Mouse (Mus musculus): ENCODE results near the gene Pcyox1.

The Pcyox1 gene

DNA sequence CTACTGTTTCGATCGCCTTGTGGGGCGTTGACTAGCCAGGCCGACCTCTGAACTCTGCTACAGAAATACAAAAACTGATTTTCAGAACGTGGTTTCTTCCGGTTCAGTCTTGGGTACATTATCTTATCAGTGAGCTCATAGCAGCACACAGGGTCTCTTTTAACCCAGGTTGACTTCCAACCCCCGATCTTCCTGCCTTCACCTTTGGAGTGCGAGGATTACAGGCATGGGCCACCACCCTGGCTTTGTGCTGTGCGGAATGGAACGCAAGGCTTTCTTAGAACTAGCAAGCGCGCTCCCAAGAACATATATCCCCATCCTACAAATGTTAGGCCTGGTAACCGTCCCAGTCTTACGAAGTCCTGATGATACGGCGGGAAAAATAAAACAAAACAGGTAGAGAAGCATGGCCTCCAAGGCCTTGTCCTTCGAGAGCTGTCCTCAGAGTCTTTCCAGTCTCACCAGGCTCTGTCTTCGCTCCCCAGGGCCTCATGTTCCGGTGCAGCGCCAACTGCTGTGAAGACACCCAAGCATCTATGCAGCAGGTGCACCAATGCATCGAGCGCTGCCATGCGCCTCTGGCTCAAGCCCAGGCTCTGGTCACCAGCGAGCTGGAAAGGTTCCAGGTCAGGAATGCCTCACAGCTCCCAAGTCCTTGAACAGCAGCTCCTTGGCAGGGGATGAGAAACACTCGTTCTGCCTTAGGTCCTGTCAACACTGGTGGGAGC is 30.7 kb downstream of the Pcyox1 start:
- WGBS, result 23% methylated on average over 25 of the region's 25 CpGs

DNA sequence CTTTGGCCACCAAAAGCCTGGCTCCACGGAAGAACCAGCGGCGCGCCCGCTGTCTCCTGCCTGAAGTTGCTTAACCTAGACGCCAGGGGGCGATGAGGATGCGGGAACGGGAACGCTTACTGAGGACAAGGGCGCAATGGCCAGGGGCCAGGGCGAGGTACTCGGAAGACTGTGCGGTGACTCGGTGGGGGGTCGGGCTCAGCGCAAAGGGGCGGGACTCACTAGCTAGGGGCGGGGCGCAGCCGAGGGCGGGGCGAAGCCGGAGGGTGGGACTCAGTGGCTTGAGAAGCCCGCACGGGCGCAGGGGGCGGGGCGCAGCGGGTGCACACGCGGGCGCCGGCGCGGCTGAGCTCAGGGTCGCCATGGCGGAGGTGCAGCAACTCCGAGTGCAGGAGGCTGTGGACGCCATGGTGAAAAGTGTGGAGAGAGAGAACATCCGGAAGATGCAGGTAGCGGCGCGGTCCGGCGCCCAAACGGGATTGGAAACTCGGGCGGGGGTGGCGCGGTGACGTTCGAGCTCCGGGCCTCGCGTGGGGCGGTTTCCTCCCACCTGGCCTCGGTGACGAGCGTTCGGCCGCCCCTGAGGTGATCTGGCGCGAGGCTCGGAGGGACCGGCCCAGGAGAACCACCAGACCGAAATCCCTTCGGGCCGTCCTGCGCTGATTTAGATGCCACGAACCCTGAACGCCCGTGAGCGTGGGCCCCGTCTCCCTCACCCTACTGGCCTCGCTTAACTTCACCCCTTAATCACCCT is 31.4 kb downstream of the Pcyox1 start, which contains the start of gene Fam136a:
TSS of gene Fam136a (plus strand) at position 276 of the 754 bp plus-strand sequence.
- under 1% methylated on average over 76 of the region's 76 CpGs for WGBS

DNA sequence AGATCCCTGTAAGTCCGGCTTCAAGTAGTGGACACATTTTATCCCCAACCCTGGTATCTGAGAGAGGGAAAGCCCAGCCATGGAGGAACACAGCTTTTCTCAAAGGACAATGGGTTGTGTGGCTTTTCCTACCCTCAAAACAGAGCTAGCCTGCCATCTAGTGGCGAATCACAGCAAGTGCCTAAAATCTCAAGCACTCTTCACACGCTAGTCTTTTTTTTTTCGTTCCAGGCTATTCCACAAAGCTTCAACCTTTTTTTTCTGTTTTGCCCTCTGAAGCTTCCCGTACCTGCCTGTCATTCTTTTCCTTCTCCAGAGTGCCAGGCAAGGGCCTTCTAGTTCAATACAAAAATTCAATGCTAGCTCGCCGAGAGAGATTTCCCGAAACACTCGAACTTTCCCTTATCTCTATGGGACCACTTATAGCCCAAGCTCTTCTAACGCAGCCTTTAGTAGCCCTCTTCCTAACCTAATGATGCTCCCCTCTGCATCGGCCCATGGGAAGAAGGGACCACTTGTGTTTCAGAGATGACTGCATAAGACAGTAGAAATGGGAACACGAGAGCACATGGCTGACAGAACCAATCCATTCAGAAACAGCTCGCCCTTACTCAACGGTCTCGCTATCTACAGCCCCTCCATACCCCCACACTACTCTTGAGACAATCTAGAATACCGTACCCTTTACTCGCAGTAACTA is 32.4 kb downstream of the Pcyox1 start:
- WGBS, result under 1% methylated on average over 17 of the region's 17 CpGs

DNA sequence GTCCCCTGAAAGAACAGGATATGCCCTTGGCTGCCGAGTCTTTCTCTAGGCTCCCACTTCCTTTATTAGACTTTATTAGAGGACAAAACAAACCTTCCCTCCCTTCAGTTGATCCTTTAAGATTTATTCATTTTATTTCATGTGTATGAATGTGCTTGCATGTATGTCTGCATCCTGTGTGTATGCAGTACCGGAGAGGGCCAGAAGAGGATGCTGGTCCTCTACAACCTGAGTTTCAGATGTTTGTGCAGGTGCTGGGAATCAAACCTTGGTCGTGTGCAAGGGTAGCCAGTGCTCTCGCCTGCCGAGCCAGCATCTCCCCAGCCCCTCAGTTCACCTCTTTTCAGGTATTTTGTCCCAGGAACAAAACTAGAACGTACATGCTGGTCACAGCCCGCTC is 35.6 kb downstream of the Pcyox1 start:
- WGBS, result 90% methylated on average over 7 of the region's 7 CpGs

DNA sequence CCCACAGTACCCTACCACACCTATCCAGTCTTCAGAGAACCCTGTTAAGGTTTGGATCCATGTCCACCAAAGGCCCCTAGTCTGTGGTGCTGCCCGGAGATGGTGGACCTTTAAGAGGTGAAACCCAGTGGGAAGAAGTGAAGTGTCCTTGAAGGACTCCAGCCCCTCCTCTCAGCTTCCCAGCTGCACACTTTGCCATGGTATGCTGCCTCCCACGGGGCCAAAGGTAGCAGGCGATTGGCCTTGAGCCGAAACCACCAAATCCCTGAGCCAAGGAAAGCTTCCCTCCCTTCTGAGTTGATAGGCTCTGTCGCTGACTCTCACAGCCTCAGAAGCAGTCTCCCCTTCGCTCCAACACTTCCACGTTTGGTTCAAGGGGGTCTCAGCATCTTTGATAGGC is 36.3 kb downstream of the Pcyox1 start:
- WGBS, result 80% methylated on average over 7 of the region's 7 CpGs

DNA sequence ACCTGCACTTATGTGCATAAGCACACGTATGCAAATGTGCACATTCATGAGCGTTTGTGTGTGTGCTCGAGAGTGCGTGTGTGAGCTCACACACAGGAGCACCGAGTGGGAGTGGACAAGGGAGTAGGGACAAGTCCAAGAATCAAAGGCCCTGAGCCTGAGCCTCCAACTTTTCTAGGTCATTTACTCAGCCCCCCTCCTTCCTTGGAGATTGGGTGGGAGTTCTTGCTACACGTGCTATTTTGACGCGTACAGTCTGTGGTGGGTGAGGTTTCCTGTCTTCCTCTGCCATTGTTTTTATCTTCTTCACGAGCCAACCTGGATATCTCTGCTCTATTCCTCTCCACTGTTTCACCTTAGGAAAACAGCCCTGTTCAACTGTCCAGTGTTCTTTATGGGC is 40.0 kb downstream of the Pcyox1 start:
- WGBS, result 62% methylated on average over 9 of the region's 9 CpGs

DNA sequence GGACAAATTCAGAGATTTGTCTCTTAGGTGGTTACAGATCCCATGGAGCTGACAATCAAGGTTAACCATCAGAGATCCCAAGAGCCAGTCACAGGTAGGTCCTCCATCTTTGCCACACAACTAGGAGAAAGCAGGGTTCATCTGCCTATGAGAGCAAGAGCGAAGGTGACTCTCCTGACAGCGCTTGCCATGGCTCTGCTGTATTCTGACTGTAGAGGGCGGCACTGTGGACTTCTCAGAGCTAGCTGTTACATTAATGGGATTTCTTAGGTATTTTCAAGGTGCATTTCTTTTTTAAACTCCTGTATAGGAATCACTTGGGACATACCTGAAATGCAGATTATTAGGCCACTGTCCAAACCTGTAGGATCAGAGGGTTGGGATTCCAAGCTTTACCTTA is 42.0 kb downstream of the Pcyox1 start:
- 86% methylated on average over 3 of the region's 3 CpGs for WGBS

- 50% methylated on average over 7 of the region's 7 CpGs for WGBS
Observed at GRCm38 (mm10) chr6:86349257-86349656, 47.7 kb downstream of the Pcyox1 start.

DNA sequence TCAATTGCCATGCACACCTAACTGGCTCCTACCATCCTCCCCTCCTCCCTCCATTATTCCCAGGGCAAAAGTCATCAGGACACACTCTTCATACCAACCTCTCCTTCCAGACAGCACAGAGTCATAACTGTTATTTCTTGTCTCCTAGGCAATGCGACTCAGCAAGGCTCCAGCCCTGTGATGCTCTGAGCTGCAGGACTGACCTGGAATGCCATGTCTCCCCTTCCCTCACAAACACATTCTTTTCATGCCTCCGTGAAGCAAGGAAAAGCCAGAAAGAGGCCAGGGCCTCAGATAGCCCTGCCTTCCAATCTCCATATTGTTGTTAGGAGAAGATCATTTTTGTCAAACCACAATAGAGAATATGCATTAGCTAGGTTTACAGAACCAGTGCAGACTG is 50.9 kb downstream of the Pcyox1 start:
- WGBS, result 76% methylated on average over 2 of the region's 2 CpGs

- WGBS, result 7% methylated on average over 7 of the region's 7 CpGs
Observed at GRCm38 (mm10) chr6:86343656-86344055, 53.3 kb downstream of the Pcyox1 start.

DNA sequence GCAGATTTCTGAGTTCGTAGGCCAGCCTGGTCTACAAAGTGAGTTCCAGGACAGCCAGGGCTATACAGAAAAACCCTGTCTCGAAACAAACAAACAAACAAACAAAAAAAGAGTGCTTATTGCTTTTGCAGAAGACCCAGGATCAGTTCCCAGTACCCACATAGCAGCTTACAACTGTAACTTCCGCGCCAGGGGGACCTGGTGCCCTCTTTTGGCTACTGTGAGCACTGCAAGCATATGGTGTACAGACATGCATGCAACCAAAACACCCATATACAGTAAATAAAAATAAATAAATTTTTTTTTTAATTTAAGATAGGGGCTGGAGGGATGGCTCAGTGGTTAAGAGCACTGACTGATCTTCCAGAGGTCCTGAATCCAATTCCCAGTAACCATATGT is 60.6 kb downstream of the Pcyox1 start:
- 96% methylated on average over 4 of the region's 4 CpGs for WGBS

All from cerebral cortex, adult 2 months (tissue).